Mouse (Mus musculus): ENCODE measurements at regions not wholly inside any gene's neighbourhood (a gene's known extent, or its start where the extent isn't known, plus 50 kb on each side); places are given as distances from the start of the nearest gene placed in this dataset.
A peak's percentile ranks its signal among the peaks of the same experiment; 100 is the strongest.

GRCm38 (mm10) chr14:17234898-17235297 lies 415.9 kb upstream of the Rarb start:
- DNase-seq, result no peak

GRCm38 (mm10) chr14:17211502-17211901 lies 392.5 kb upstream of the Rarb start:
- DNase-seq, result no peak

- no peak for DNase-seq
Observed at GRCm38 (mm10) chr14:17205691-17206090, 386.7 kb upstream of the Rarb start.

- no peak for DNase-seq
Observed at GRCm38 (mm10) chr14:17203251-17204015, 384.5 kb upstream of the Rarb start.

GRCm38 (mm10) chr14:17192953-17193352 lies 374.0 kb upstream of the Rarb start:
- no peak for DNase-seq

GRCm38 (mm10) chr14:17173218-17173617 lies 354.3 kb upstream of the Rarb start:
- no peak for DNase-seq

- DNase-seq, result peak; percentile 59
Observed at GRCm38 (mm10) chr14:17172330-17173110, 353.6 kb upstream of the Rarb start.

GRCm38 (mm10) chr14:17171896-17172295 lies 352.9 kb upstream of the Rarb start:
- no peak for DNase-seq

GRCm38 (mm10) chr14:17158324-17158723 lies 339.4 kb upstream of the Rarb start:
- DNase-seq, result no peak

GRCm38 (mm10) chr14:17156402-17156954 lies 337.5 kb upstream of the Rarb start:
- DNase-seq, result no peak

- DNase-seq, result no peak
Observed at GRCm38 (mm10) chr14:17120679-17121078, 301.7 kb upstream of the Rarb start.

- DNase-seq, result no peak
Observed at GRCm38 (mm10) chr14:17106668-17107067, 287.7 kb upstream of the Rarb start.

GRCm38 (mm10) chr14:17102486-17102885 lies 283.5 kb upstream of the Rarb start:
- DNase-seq, result no peak

GRCm38 (mm10) chr14:17090573-17090937 lies 271.6 kb upstream of the Rarb start:
- DNase-seq, result no peak

- DNase-seq, result no peak
Observed at GRCm38 (mm10) chr14:17089640-17090572, 270.9 kb upstream of the Rarb start.

- DNase-seq, result no peak
Observed at GRCm38 (mm10) chr14:17089089-17089634, 270.2 kb upstream of the Rarb start.

GRCm38 (mm10) chr14:17087828-17088227 lies 268.9 kb upstream of the Rarb start:
- no peak for DNase-seq

GRCm38 (mm10) chr14:17083907-17084306 lies 265.0 kb upstream of the Rarb start:
- no peak for DNase-seq

- DNase-seq, result no peak
Observed at GRCm38 (mm10) chr14:17081904-17082303, 262.9 kb upstream of the Rarb start.

GRCm38 (mm10) chr14:17079513-17079912 lies 260.6 kb upstream of the Rarb start:
- DNase-seq, result no peak

GRCm38 (mm10) chr14:17061358-17061757 lies 242.4 kb upstream of the Rarb start:
- DNase-seq, result no peak

- DNase-seq, result no peak
Observed at GRCm38 (mm10) chr14:17058438-17058837, 239.5 kb upstream of the Rarb start.
